Mouse (Mus musculus) liver, adult 2 months (tissue): ENCODE measurements at regions not wholly inside any gene's neighbourhood (a gene's known extent, or its start where the extent isn't known, plus 50 kb on each side); places are given as distances from the start of the nearest gene placed in this dataset.

Experiments used
- CTCF ChIP-seq: fragments of 200-500 bp; IDR thresholded peaks from 2 replicates; pipeline ENCODE4 v1.5.1; 2011; ENCODE audit warnings: low read depth, low read length, control low read depth
- POLR2A ChIP-seq: fragments of 200-500 bp; IDR thresholded peaks from 2 replicates; pipeline ENCODE4 v1.6.1; 2011; ENCODE audit warnings: low read length, control low read depth; ENCODE audit not compliant: insufficient read depth; ENCODE audit errors: extremely low read depth

DNA sequence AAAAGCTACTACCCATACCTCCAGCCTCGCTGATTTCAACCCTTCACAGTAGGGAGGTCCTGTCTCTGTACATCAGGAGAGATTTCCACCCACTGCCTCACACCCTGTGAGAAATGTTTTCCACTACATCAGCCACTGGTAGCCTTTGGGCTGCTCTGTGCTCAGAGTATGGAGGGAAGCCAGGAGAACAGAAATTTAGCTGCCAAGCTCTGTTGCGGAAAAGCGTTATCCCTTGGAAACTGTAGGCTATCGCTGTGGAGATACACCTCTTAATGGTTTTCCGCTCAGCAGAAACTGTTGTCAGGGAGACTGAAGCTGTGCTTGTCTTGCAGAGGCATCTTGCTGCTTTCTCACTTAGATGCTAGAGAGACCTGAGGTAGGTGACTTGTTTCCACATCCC, 138.9 kb downstream of the Sp3 start:
- no peak for TF ChIP-seq CTCF
- TF ChIP-seq POLR2A: no peak
